Mouse (Mus musculus): ENCODE results near the gene Stard13. TPM values are rescaled to one million over a fixed set of nuclear protein-coding genes. Genes with fewer than 3 reads are reported as not detected.

Gene Stard13
- polyA plus RNA-seq, 1 experiment from 2014 or later, result 3.6 TPM

- Histone ChIP-seq H3K9ac (ENCODE audit: low read depth, low read length) (no peak overlapping the region), H3K27me3 (ENCODE audit: control insufficient read depth, insufficient read depth, low read depth, low read length) (no peaks in the 10 kb centered on the region), H3K27ac (ENCODE audit: low read length) (no peak overlapping the region), H3K4me3 (ENCODE audit: low read depth, low read length) (no peak overlapping the region), H3K36me3 (ENCODE audit: control insufficient read depth, insufficient read depth, low read length) (no peaks in the 10 kb centered on the region), H3K9me3 (replicated peaks; ENCODE audit: control insufficient read depth, low read length, poor library complexity, severe bottlenecking) (no peaks in the 10 kb centered on the region), H3K4me2 (ENCODE audit: low read length) (no peak overlapping the region), H3K4me1 (ENCODE audit: control insufficient read depth, insufficient read depth, low read length) (no peaks in the 10 kb centered on the region)
- 95% methylated on average over 8 of the region's 8 CpGs for WGBS
- ATAC-seq, result no peak
These were observed 181.3 kb downstream of the Stard13 start for GRCm38 (mm10) chr5:151052331-151052730.

DNA sequence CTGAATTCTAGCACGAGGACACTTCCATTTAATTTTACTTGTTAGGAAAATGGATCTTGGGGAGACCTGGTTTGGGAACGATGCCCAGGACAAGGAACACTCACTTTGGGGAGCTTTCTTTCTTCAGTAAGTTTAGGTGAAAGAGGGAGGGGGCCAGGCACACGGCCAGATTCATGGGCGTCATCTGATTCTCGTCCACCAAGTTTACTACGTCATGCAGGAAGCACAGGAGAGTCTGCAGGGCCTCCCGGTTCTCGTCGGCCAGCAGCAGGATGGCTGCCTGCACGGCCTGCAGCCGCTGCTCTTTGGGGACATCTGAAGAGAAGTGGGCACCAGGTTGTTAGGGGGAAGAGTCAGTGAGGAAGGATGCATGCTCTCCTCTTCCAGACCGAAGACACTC lies 186.1 kb downstream of the Stard13 start:
- no peak for ATAC-seq
- Histone ChIP-seq H3K4me1 (ENCODE audit: control insufficient read depth, insufficient read depth, low read length) (no peaks in the 10 kb centered on the region), H3K4me2 (ENCODE audit: low read length) (no peak overlapping the region), H3K9me3 (replicated peaks; ENCODE audit: control insufficient read depth, low read length, poor library complexity, severe bottlenecking) (no peaks in the 10 kb centered on the region), H3K36me3 (ENCODE audit: control insufficient read depth, insufficient read depth, low read length) (no peaks in the 10 kb centered on the region), H3K27me3 (ENCODE audit: control insufficient read depth, insufficient read depth, low read depth, low read length) (no peaks in the 10 kb centered on the region), H3K4me3 (ENCODE audit: low read depth, low read length) (no peak overlapping the region), H3K9ac (ENCODE audit: low read depth, low read length) (no peak overlapping the region), H3K27ac (ENCODE audit: low read length) (no peak overlapping the region)
- 94% methylated on average over 12 of the region's 12 CpGs for WGBS

- H3K4me3 ChIP-seq (ENCODE audit: low read depth, low read length), result no peak overlapping the region
- H3K27ac ChIP-seq (ENCODE audit: low read length), result no peak overlapping the region
- WGBS, result 81% methylated on average over 7 of the region's 7 CpGs
- no peaks in the 10 kb centered on the region for H3K27me3 ChIP-seq (ENCODE audit: control insufficient read depth, insufficient read depth, low read depth, low read length)
- no peaks in the 10 kb centered on the region for H3K4me1 ChIP-seq (ENCODE audit: control insufficient read depth, insufficient read depth, low read length)
- no peaks in the 10 kb centered on the region for H3K9me3 ChIP-seq (replicated peaks; ENCODE audit: control insufficient read depth, low read length, poor library complexity, severe bottlenecking)
- H3K36me3 ChIP-seq (ENCODE audit: control insufficient read depth, insufficient read depth, low read length), result no peaks in the 10 kb centered on the region
- no peak overlapping the region for H3K9ac ChIP-seq (ENCODE audit: low read depth, low read length)
- H3K4me2 ChIP-seq (ENCODE audit: low read length), result no peak overlapping the region
- no peak for ATAC-seq
These were observed 186.7 kb downstream of the Stard13 start for GRCm38 (mm10) chr5:151046917-151047316.

GRCm38 (mm10) chr5:151046131-151046530 lies 187.5 kb downstream of the Stard13 start:
- no peak for ATAC-seq
- no peaks in the 10 kb centered on the region for H3K27me3 ChIP-seq (ENCODE audit: control insufficient read depth, insufficient read depth, low read depth, low read length)

DNA sequence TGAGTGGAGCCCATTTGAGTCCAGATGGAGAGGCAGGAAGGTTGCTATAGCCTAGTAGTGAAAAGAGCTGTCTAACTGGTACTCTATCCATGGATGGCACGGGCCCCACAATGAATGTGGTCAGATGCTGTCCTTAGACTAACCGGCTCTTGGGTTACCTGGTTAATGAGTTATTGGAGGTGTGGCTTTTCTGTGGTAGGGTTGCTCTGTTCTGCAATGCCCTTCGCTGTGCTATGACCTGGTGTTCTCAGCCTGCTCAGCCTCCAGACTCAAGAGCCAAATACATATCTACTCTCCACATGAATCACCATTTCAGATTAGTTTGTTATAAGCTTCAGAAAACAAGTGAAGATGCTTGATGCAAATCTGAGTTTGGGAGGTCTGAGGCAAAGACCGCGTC lies 190.7 kb downstream of the Stard13 start:
- no peaks in the 10 kb centered on the region for H3K4me1 ChIP-seq (ENCODE audit: control insufficient read depth, insufficient read depth, low read length)
- 97% methylated on average over 5 of the region's 5 CpGs for WGBS

More at GRCm38 (mm10) chr5:151046131-151046530, 187.5 kb downstream of the Stard13 start:
- Histone ChIP-seq H3K9me3 (replicated peaks; ENCODE audit: control insufficient read depth, low read length, poor library complexity, severe bottlenecking) (no peaks in the 10 kb centered on the region), H3K4me1 (ENCODE audit: control insufficient read depth, insufficient read depth, low read length) (no peaks in the 10 kb centered on the region), H3K9ac (ENCODE audit: low read depth, low read length) (no peak overlapping the region), H3K4me3 (ENCODE audit: low read depth, low read length) (no peak overlapping the region), H3K36me3 (ENCODE audit: control insufficient read depth, insufficient read depth, low read length) (no peaks in the 10 kb centered on the region), H3K27ac (ENCODE audit: low read length) (no peak overlapping the region), H3K4me2 (ENCODE audit: low read length) (no peak overlapping the region)
- WGBS, result 90% methylated on average over 6 of the region's 6 CpGs

DNA sequence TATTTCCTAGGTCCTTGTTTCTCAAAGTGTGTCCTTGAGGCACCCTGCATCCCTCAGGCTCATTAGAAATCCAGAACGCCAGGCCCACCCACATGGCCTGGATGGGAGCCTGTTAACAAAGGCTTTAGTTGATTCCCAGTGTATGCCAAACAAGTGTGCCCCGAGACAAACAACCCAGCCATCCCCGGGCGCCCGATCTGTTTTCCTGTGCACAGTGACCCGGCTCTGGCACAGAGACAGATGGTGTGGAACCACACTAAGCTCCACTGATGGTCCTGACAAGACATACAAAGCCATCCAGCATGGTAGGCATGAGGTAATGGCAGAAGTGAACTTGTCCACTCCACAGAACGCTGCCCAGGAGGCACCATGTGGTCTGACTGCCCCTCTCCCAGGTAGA lies 195.8 kb downstream of the Stard13 start:
- Histone ChIP-seq H3K27ac (ENCODE audit: low read length) (no peak overlapping the region), H3K9ac (ENCODE audit: low read depth, low read length) (no peak overlapping the region), H3K9me3 (replicated peaks; ENCODE audit: control insufficient read depth, low read length, poor library complexity, severe bottlenecking) (no peaks in the 10 kb centered on the region), H3K36me3 (ENCODE audit: control insufficient read depth, insufficient read depth, low read length) (no peaks in the 10 kb centered on the region), H3K4me3 (ENCODE audit: low read depth, low read length) (no peak overlapping the region), H3K27me3 (ENCODE audit: control insufficient read depth, insufficient read depth, low read depth, low read length) (no peaks in the 10 kb centered on the region), H3K4me2 (ENCODE audit: low read length) (no peak overlapping the region), H3K4me1 (ENCODE audit: control insufficient read depth, insufficient read depth, low read length) (no peaks in the 10 kb centered on the region)
- no peak for ATAC-seq
- whole genome bisulfite sequencing, result 68% methylated on average over 7 of the region's 7 CpGs

More for the DNA sequence above, 190.7 kb downstream of the Stard13 start:
- H3K4me2 ChIP-seq (ENCODE audit: low read length), result no peak overlapping the region
- ATAC-seq, result no peak
- no peak overlapping the region for H3K9ac ChIP-seq (ENCODE audit: low read depth, low read length)
- H3K4me3 ChIP-seq (ENCODE audit: low read depth, low read length), result no peak overlapping the region
- H3K27ac ChIP-seq (ENCODE audit: low read length), result no peak overlapping the region
- no peaks in the 10 kb centered on the region for H3K36me3 ChIP-seq (ENCODE audit: control insufficient read depth, insufficient read depth, low read length)
- no peaks in the 10 kb centered on the region for H3K9me3 ChIP-seq (replicated peaks; ENCODE audit: control insufficient read depth, low read length, poor library complexity, severe bottlenecking)
- no peaks in the 10 kb centered on the region for H3K27me3 ChIP-seq (ENCODE audit: control insufficient read depth, insufficient read depth, low read depth, low read length)

- H3K4me3 ChIP-seq (ENCODE audit: low read depth, low read length), result no peak overlapping the region
- H3K4me2 ChIP-seq (ENCODE audit: low read length), result no peak overlapping the region
- H3K27ac ChIP-seq (ENCODE audit: low read length), result no peak overlapping the region
- no peaks in the 10 kb centered on the region for H3K36me3 ChIP-seq (ENCODE audit: control insufficient read depth, insufficient read depth, low read length)
- WGBS, result 72% methylated on average over 9 of the region's 9 CpGs
- H3K9me3 ChIP-seq (replicated peaks; ENCODE audit: control insufficient read depth, low read length, poor library complexity, severe bottlenecking), result no peaks in the 10 kb centered on the region
- no peak overlapping the region for H3K9ac ChIP-seq (ENCODE audit: low read depth, low read length)
- H3K27me3 ChIP-seq (ENCODE audit: control insufficient read depth, insufficient read depth, low read depth, low read length), result no peaks in the 10 kb centered on the region
- H3K4me1 ChIP-seq (ENCODE audit: control insufficient read depth, insufficient read depth, low read length), result no peaks in the 10 kb centered on the region
- no peak for ATAC-seq
These were observed 198.7 kb downstream of the Stard13 start for GRCm38 (mm10) chr5:151034715-151035512.

- no peak for ATAC-seq
- 64% methylated on average over 6 of the region's 6 CpGs for WGBS
- Histone ChIP-seq H3K27me3 (ENCODE audit: control insufficient read depth, insufficient read depth, low read depth, low read length) (no peaks in the 10 kb centered on the region), H3K4me2 (ENCODE audit: low read length) (no peak overlapping the region), H3K27ac (ENCODE audit: low read length) (no peak overlapping the region), H3K4me3 (ENCODE audit: low read depth, low read length) (no peak overlapping the region), H3K4me1 (ENCODE audit: control insufficient read depth, insufficient read depth, low read length) (0 out of 2 replicates have a peak, but pooled peaks cover 8% of the 10 kb centered on the region), H3K9me3 (replicated peaks; ENCODE audit: control insufficient read depth, low read length, poor library complexity, severe bottlenecking) (no peaks in the 10 kb centered on the region), H3K36me3 (ENCODE audit: control insufficient read depth, insufficient read depth, low read length) (no peaks in the 10 kb centered on the region), H3K9ac (ENCODE audit: low read depth, low read length) (no peak overlapping the region)
These were observed 204.7 kb downstream of the Stard13 start for GRCm38 (mm10) chr5:151028906-151029305.

DNA sequence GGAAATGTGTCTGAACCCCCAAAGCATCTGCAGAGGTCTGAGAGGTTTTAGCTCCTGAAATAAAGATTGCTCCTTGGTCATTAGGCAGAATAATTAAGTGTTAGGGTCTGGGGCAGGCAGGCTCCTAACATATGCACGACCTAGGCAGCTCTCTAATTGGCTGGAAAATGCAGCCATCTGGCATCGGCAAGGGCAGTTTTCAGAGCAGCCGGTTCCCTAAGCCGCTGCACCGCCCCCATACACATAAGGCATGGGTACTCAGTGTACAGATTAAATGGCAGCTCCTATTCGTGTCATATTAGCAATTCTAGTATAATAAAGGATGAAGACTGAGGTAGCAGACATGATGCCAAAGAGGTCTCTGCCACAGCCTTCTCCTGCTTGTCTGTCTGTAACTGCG lies 206.5 kb downstream of the Stard13 start:
- Histone ChIP-seq H3K27me3 (ENCODE audit: control insufficient read depth, insufficient read depth, low read depth, low read length) (no peaks in the 10 kb centered on the region), H3K4me1 (ENCODE audit: control insufficient read depth, insufficient read depth, low read length) (peaks cover 20% of the 10 kb centered on the region), H3K9me3 (replicated peaks; ENCODE audit: control insufficient read depth, low read length, poor library complexity, severe bottlenecking) (no peaks in the 10 kb centered on the region), H3K4me2 (ENCODE audit: low read length) (no peak overlapping the region), H3K9ac (ENCODE audit: low read depth, low read length) (no peak overlapping the region), H3K4me3 (ENCODE audit: low read depth, low read length) (no peak overlapping the region), H3K36me3 (ENCODE audit: control insufficient read depth, insufficient read depth, low read length) (no peaks in the 10 kb centered on the region), H3K27ac (ENCODE audit: low read length) (no peak overlapping the region)
- WGBS, result 28% methylated on average over 7 of the region's 7 CpGs
- no peak for ATAC-seq
